Comparison of ENCODE assay signal across 26 mouse cellular contexts in the genomic region with DNA sequence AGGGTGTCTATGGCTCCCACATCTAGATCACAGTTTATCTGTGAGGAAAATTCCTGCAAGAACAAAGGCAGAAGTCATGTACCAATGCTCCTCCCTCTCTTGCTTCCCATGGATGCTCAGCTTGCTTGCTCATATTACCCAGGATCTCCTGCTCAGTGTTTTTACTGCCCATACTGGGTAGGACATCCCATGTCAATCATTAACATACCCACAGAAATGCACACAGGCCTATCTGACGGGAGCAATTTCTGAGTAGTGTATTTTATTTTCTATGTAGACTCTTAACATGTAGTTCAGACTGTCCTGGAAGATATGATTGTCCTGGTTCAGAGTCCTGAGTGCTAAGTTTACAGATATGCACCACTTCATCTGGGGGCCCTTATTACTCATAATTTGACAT. TPM values are rescaled to one million over a fixed set of nuclear protein-coding genes. Genes with fewer than 3 reads are reported as not detected.
"Had no signal": no experiment of that assay in that cellular context is flagged by ENCODE, and none has a peak within 500 bp of the region (broad histone marks: within the 10 kb centered on the region; RNA-seq: fewer than 3 reads in every experiment).

No protein-coding gene starts in this region.

RNA-seq across cellular contexts. Expression of a gene that starts 6.4 kb away (rescaled TPM):
- polyA plus RNA-seq: limb, embryonic 10.5 days; limb, embryonic 11.5 days; limb, embryonic 12.5 days; limb, embryonic 13.5 days; limb, embryonic 14.5 days; limb, embryonic 15.5 days; liver, adult 2 months; lung, adult 2 months; lung, embryonic 14.5 days; lung, embryonic 16.5 days; lung, postnatal 0 days; macrophage; midbrain, embryonic 10.5 days; midbrain, embryonic 11.5 days; midbrain, embryonic 12.5 days; midbrain, embryonic 13.5 days; midbrain, embryonic 14.5 days; midbrain, embryonic 15.5 days; midbrain, embryonic 16.5 days; midbrain, postnatal 0 days; myocyte; neural tube, embryonic 11.5 days; neural tube, embryonic 12.5 days; neural tube, embryonic 13.5 days had no signal

RNA-seq across cellular contexts. Expression of a gene that starts 47.9 kb away (rescaled TPM):
- polyA plus RNA-seq: limb, embryonic 10.5 days; limb, embryonic 11.5 days; limb, embryonic 12.5 days; limb, embryonic 13.5 days; limb, embryonic 14.5 days; limb, embryonic 15.5 days; liver, embryonic 11.5 days; lung, adult 2 months; lung, embryonic 14.5 days; lung, embryonic 15.5 days; lung, embryonic 16.5 days; lung, postnatal 0 days; macrophage; midbrain, embryonic 10.5 days; midbrain, embryonic 11.5 days; midbrain, embryonic 12.5 days; midbrain, embryonic 13.5 days; midbrain, embryonic 14.5 days; midbrain, embryonic 16.5 days; midbrain, postnatal 0 days; myocyte; neural tube, embryonic 11.5 days; neural tube, embryonic 12.5 days; neural tube, embryonic 13.5 days had no signal
